Mouse (Mus musculus) kidney, embryonic 14.5 days (tissue): Measurements from ENCODE around the gene Alox12b. TPM values are rescaled to one million over a fixed set of nuclear protein-coding genes. Genes with fewer than 3 reads are reported as not detected.

Experiments used
- ATAC-seq: fragments of 200-750 bp; cut with Nextera tagmentation; 2 replicates; pipeline ENCODE4 v1.8.0; 2017; ENCODE audit warnings: moderate number of reproducible peaks, mild to moderate bottlenecking, moderate TSS enrichment, moderate library complexity; ENCODE audit not compliant: low FRiP score, low TSS enrichment
- H3K27ac ChIP-seq: fragments of 300-500 bp; sonication (generic); 2 replicates; pipeline ENCODE4 v1.5.1; 2014; ENCODE audit warnings: low read depth, mild to moderate bottlenecking, low read length, moderate library complexity, mixed read lengths
- H3K27me3 ChIP-seq: fragments of 300-500 bp; sonication (generic); 2 replicates; pipeline ENCODE4 v1.6.1; 2014; ENCODE audit warnings: mild to moderate bottlenecking, low read length; ENCODE audit not compliant: control insufficient read depth, insufficient read depth
- H3K36me3 ChIP-seq: fragments of 300-500 bp; sonication (generic); 2 replicates; pipeline ENCODE4 v1.6.1; 2014; ENCODE audit warnings: low read length, mixed read lengths; ENCODE audit not compliant: control insufficient read depth, insufficient read depth
- H3K4me1 ChIP-seq: fragments of 300-500 bp; sonication (generic); 2 replicates; pipeline ENCODE4 v1.6.1; 2014; ENCODE audit warnings: low read length, mixed read lengths; ENCODE audit not compliant: control insufficient read depth, insufficient read depth
- H3K4me2 ChIP-seq: fragments of 300-500 bp; sonication (generic); replicated peaks from 2 replicates; pipeline ENCODE4 v1.6.1; 2014; ENCODE audit warnings: low read depth, mild to moderate bottlenecking, low read length
- H3K4me3 ChIP-seq: fragments of 300-500 bp; sonication (generic); 2 replicates; pipeline ENCODE4 v1.5.1; 2014; ENCODE audit warnings: mild to moderate bottlenecking, low read length
- H3K9ac ChIP-seq: fragments of 300-500 bp; sonication (generic); 2 replicates; pipeline ENCODE4 v1.6.1; 2014; ENCODE audit warnings: low read depth, mild to moderate bottlenecking, low read length, moderate library complexity
- H3K9me3 ChIP-seq: fragments of 300-500 bp; sonication (generic); 2 replicates; pipeline ENCODE4 v1.6.1; 2016; ENCODE audit warnings: low read length; ENCODE audit not compliant: control insufficient read depth
- WGBS: fragments of 180-500 bp; shearing (Covaris S2); extraction: QIAGEN DNeasy Blood & Tissue Kit; methylation state at CpG from one replicate; pipeline ENCODE4 v1.1.7; 2014; 5-methylcytosine and 5-hydroxymethylcytosine counted together
- polyA plus RNA-seq: library from polyadenylated mRNA; unstranded; fragments of >200 nt; fragmentation: Nextera tagmentation; extraction: Ambion mirVana; gene quantifications from 2 replicates; pipeline ENCODE4 v1.2.1, GENCODE M21; 2014

Gene Alox12b
- polyA plus RNA-seq, 1 experiment from 2014 or later: 0.28 TPM

- H3K27ac ChIP-seq: peak overlapping the region; percentile 78; the same call in 1 of the 2 replicates
- H3K4me1 ChIP-seq: peaks cover 30% of the 10 kb centered on the region; the same call in 1 of the 2 replicates
- peak overlapping the region; percentile 62 for H3K9ac ChIP-seq
- peak overlapping the region; percentile 80 for H3K4me3 ChIP-seq
- H3K4me2 ChIP-seq: peak overlapping the region; percentile 95
- no peaks in the 10 kb centered on the region for H3K9me3 ChIP-seq
- no peaks in the 10 kb centered on the region for H3K36me3 ChIP-seq
- no peak for ATAC-seq
- WGBS: 1% methylated on average over 28 of the region's 32 CpGs
- H3K27me3 ChIP-seq: no peaks in the 10 kb centered on the region
These were observed 35.0 kb upstream of the Alox12b start for GRCm38 (mm10) chr11:69121741-69122335.

DNA sequence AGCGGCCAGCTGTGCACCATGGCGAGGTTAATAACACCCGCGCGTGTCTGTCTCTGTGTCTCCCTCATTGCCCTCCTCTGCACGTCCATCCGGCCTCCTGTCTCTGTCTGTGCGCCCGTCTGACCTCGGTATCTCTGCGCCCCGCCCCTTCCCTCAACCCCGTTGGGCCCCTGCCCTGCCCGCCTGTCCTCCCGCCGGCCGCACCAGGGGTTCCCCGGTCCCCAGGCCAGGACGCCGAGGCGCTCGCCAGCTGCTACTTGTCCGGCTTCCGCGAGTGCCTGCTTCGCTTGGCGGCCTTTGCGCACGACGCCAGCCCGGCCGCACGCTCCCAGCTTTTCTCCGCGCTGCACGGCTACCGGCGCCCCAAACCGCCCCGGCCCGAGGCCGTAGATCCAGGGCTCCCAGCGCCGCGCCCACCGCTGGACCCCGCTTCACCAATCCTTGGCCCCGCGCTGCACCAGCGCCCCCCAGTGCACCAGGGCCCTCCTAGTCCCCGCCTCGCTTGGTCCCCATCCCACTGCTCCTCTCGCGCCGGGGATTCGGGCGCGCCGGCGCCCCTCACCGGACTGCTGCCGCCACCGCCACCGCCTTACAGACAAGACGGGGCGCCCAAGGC, 34.3 kb upstream of the Alox12b start, which contains the start of gene 9130213A22Rik:
TSS of gene 9130213A22Rik (minus strand) at position 254 of the 616 bp plus-strand sequence.
- Histone ChIP-seq H3K27me3 (no peaks in the 10 kb centered on the region), H3K9ac (peak within 1 kb of the TSS; percentile 62), H3K36me3 (no peaks in the 10 kb centered on the region), H3K4me3 (peak within 1 kb of the TSS; percentile 80), H3K9me3 (no peaks in the 10 kb centered on the region), H3K27ac (peak within 1 kb of the TSS; percentile 78), H3K4me1 (peaks cover 30% of the 10 kb centered on the region; the same call in 1 of the 2 replicates), H3K4me2 (peak within 1 kb of the TSS; percentile 95)
- WGBS: under 1% methylated on average over 62 of the region's 66 CpGs
- peak; percentile 65 for ATAC-seq

DNA sequence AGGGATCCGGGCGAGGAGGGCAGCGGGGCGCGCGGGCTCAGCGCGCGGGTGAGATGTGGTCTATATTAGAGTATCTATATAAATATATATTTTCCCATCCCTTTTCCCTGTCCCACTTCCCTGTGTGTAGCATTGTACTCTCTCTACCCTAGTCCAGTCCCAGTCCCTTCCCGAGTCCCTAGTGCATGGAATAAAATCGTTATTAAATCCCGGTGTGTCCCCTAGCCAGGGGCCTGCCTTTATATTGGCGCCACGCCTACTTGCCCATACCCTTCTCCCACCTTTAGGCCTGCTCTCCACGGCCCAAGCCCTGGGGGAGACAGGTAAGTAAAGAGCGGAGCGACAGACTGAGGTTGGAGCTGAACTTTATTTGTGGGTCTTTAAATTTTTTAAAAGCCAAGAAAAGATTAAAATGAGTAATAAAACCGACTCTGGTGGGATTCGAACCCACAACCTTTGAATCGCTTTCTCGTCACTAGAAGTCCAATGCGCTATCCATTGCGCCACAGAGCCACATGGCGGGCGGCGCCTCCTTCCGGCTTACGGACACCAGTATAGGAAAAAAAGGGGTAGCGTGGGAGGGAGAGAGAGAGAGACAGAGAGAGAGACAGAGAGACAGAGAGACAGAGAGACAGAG, 33.6 kb upstream of the Alox12b start:
- H3K27me3 ChIP-seq: no peaks in the 10 kb centered on the region
- no peaks in the 10 kb centered on the region for H3K9me3 ChIP-seq
- peak overlapping the region; percentile 80 for H3K4me3 ChIP-seq
- WGBS: under 1% methylated on average over 29 of the region's 29 CpGs
- peak; percentile 5; the same call in 1 of the 2 replicates for ATAC-seq
- peak overlapping the region; percentile 95 for H3K4me2 ChIP-seq
- peak overlapping the region; percentile 62 for H3K9ac ChIP-seq
- peak overlapping the region; percentile 78 for H3K27ac ChIP-seq
- H3K36me3 ChIP-seq: no peaks in the 10 kb centered on the region
- peaks cover 30% of the 10 kb centered on the region; the same call in 1 of the 2 replicates for H3K4me1 ChIP-seq

GRCm38 (mm10) chr11:69123693-69124497, 32.9 kb upstream of the Alox12b start:
- no peaks in the 10 kb centered on the region for H3K9me3 ChIP-seq
- H3K27me3 ChIP-seq: no peaks in the 10 kb centered on the region
- H3K4me2 ChIP-seq: peak overlapping the region; percentile 95
- peak; percentile 58 for ATAC-seq
- under 1% methylated on average over 31 of the region's 31 CpGs for WGBS
- H3K27ac ChIP-seq: 0 out of 2 replicates have a peak overlapping the region, but pooled peaks have one; percentile 62
- peak overlapping the region; percentile 51; the same call in 1 of the 2 replicates for H3K9ac ChIP-seq
- peak overlapping the region; percentile 80 for H3K4me3 ChIP-seq
- no peaks in the 10 kb centered on the region for H3K36me3 ChIP-seq
- peaks cover 30% of the 10 kb centered on the region; the same call in 1 of the 2 replicates for H3K4me1 ChIP-seq

DNA sequence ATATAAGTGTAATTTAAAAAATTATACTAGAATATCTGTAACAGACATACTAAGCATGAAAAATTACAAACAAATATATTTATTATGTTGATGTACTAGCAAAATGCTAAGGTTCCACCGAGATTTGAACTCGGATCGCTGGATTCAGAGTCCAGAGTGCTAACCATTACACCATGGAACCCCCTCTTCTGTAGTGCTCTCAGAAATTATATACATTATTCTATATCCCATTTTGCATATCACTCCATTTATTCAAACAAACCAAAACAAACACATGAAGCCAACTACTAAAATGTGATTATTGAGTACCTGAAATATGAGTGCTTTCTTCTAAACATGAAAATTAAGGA, 32.3 kb upstream of the Alox12b start:
- WGBS: under 1% methylated on average over 3 of the region's 3 CpGs
- ATAC-seq: peak; percentile 10; the same call in 1 of the 2 replicates
- H3K27me3 ChIP-seq: no peaks in the 10 kb centered on the region

GRCm38 (mm10) chr11:69125041-69125851, 31.5 kb upstream of the Alox12b start:
- ATAC-seq: peak; percentile 32
- peak overlapping the region; percentile 77 for H3K4me2 ChIP-seq
- peak overlapping the region; percentile 56; the same call in 1 of the 2 replicates for H3K9ac ChIP-seq
- peaks cover 18% of the 10 kb centered on the region; the same call in 1 of the 2 replicates for H3K4me1 ChIP-seq
- peak overlapping the region; percentile 52 for H3K4me3 ChIP-seq
- no peaks in the 10 kb centered on the region for H3K9me3 ChIP-seq
- H3K36me3 ChIP-seq: no peaks in the 10 kb centered on the region
- 0 out of 2 replicates have a peak overlapping the region, but pooled peaks have one; percentile 10 for H3K27ac ChIP-seq
- H3K27me3 ChIP-seq: no peaks in the 10 kb centered on the region
- under 1% methylated on average over 24 of the region's 24 CpGs for WGBS

More for the DNA sequence above, 32.3 kb upstream of the Alox12b start:
- Histone ChIP-seq H3K36me3 (no peaks in the 10 kb centered on the region), H3K4me3 (peak overlapping the region; percentile 80), H3K27ac (no peak overlapping the region), H3K9ac (no peak overlapping the region), H3K4me1 (peaks cover 26% of the 10 kb centered on the region; the same call in 1 of the 2 replicates), H3K9me3 (no peaks in the 10 kb centered on the region), H3K4me2 (peak overlapping the region; percentile 95)

DNA sequence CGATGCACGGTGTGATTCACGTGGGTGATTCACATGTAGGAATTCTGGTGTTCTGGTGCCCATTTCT, 31.1 kb upstream of the Alox12b start, which contains the start of gene Aloxe3:
TSS of gene Aloxe3 (plus strand) at position 45 of the 67 bp plus-strand sequence.
- Histone ChIP-seq H3K36me3 (no peaks in the 10 kb centered on the region), H3K27ac (0 out of 2 replicates have a peak within 1 kb of the TSS, but pooled peaks have one; percentile 10), H3K9ac (peak within 1 kb of the TSS; percentile 56; the same call in 1 of the 2 replicates), H3K4me3 (peak within 1 kb of the TSS; percentile 52), H3K9me3 (no peaks in the 10 kb centered on the region), H3K4me2 (peak within 1 kb of the TSS; percentile 77), H3K27me3 (no peaks in the 10 kb centered on the region), H3K4me1 (peaks cover 14% of the 10 kb centered on the region; the same call in 1 of the 2 replicates)
- WGBS: 3% methylated on average over 3 of the region's 3 CpGs
- no peak for ATAC-seq
